Comparison of ENCODE assay signal across 21 mouse cellular contexts in genomic region chr13:10914377-10914776, GRCm38 (mm10).
"Had no signal": no experiment of that assay in that cellular context is flagged by ENCODE, and none has a peak within 500 bp of the region (broad histone marks: within the 10 kb centered on the region; RNA-seq: fewer than 3 reads in every experiment).

No protein-coding gene starts in this region.

- H3K9me3 ChIP-seq: intestine, embryonic 15.5 days; kidney, embryonic 15.5 days; limb, embryonic 10.5 days; limb, embryonic 13.5 days; liver, embryonic 12.5 days; liver, embryonic 15.5 days; lung, embryonic 15.5 days; megakaryocyte, embryonic 14.5 days; midbrain, embryonic 12.5 days had no signal

- DNase-seq: kidney, adult 11 months; kidney, adult 8-10 months; kidney, postnatal 10 days; layer of hippocampus, adult 9-11 months; liver; lung, adult 18-20 months; lung, postnatal 10 days; lung, postnatal 36 days; right cerebral cortex, postnatal 25 days; thymus, adult 18-20 months; thymus, postnatal 36 days had no signal

- ATAC-seq: intestine, embryonic 15.5 days; liver, embryonic 12.5 days had no signal

- H3K4me2 ChIP-seq: intestine, embryonic 15.5 days; kidney, embryonic 15.5 days; limb, embryonic 13.5 days; liver, embryonic 12.5 days; liver, embryonic 15.5 days; lung, embryonic 15.5 days; midbrain, embryonic 12.5 days had no signal

- H3K9ac ChIP-seq: intestine, embryonic 15.5 days; kidney, embryonic 15.5 days; limb, embryonic 13.5 days; liver, embryonic 12.5 days; liver, embryonic 15.5 days; lung, embryonic 15.5 days; midbrain, embryonic 12.5 days had no signal

- H3K27me3 ChIP-seq: intestine, embryonic 15.5 days; kidney, embryonic 15.5 days; limb, embryonic 13.5 days; liver, embryonic 12.5 days; liver, embryonic 15.5 days; lung, embryonic 15.5 days; megakaryocyte, embryonic 14.5 days; midbrain, embryonic 12.5 days had no signal

- H3K4me3 ChIP-seq: intestine, embryonic 15.5 days; kidney, embryonic 15.5 days; layer of hippocampus, adult 2 months; limb, embryonic 10.5 days; limb, embryonic 13.5 days; liver, embryonic 12.5 days; liver, embryonic 15.5 days; lung, embryonic 15.5 days; megakaryocyte, embryonic 14.5 days; midbrain, embryonic 12.5 days had no signal

- H3K27ac ChIP-seq: intestine, embryonic 15.5 days; kidney, embryonic 15.5 days; layer of hippocampus, adult 2 months; limb, embryonic 10.5 days; limb, embryonic 13.5 days; liver, embryonic 12.5 days; liver, embryonic 15.5 days; lung, embryonic 15.5 days; midbrain, embryonic 12.5 days had no signal

- H3K4me1 ChIP-seq: intestine, embryonic 15.5 days; kidney, embryonic 15.5 days; limb, embryonic 10.5 days; limb, embryonic 13.5 days; liver, embryonic 12.5 days; liver, embryonic 15.5 days; megakaryocyte, embryonic 14.5 days; midbrain, embryonic 12.5 days had no signal

- H3K36me3 ChIP-seq: intestine, embryonic 15.5 days; kidney, embryonic 15.5 days; limb, embryonic 10.5 days; limb, embryonic 13.5 days; liver, embryonic 12.5 days; liver, embryonic 15.5 days; lung, embryonic 15.5 days; midbrain, embryonic 12.5 days had no signal
